Mouse (Mus musculus): Measurements from ENCODE around the gene Commd7.

Commd7 gene

DNA sequence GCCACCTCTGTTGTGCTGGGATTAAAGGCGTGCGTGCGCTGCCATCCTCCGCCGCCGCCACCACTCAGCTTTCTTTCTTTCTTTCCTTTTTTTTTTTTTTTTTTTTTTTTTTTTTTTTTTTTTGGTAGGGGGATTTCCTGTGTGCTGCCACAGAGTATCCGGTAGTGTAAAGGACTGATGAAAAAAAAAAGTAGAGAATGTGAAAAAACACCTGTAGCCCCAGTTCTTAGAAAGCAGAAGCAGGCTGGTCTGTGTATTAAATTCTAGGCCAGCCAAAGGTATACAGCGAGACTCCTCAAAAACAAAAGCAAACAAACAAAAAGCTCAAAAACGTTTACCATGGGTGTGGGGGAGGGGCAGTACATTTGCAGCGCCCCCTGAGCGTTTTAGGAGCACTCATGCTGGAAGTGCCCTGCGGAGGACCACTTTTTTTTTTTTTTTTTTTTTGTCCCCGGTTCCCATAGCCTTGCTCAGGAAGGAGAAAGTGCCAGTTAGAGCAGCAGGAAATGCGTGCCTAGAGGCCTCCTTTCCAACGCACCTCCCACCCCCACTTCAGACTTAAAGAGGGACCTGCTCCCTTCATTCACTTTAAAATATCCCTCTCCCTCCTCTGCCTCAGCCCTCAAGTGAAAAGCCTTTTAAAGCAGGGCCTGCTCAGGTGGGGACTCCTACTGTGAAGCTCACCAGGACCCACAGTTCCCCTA, 6.5 kb upstream of the Commd7 start:
- no peak for TF ChIP-seq GATA4 (IDR thresholded peaks at IDR 0.05; ENCODE audit: insufficient replicate concordance, low read length)

- no peak for TF ChIP-seq GATA4 (IDR thresholded peaks at IDR 0.05; ENCODE audit: insufficient replicate concordance, low read length)
Measured at GRCm38 (mm10) chr2:153633259-153633658, 678 bp upstream of the Commd7 start.

- TF ChIP-seq GATA4 (IDR thresholded peaks at IDR 0.05; ENCODE audit: insufficient replicate concordance, low read length), result no peak
Measured at GRCm38 (mm10) chr2:153632871-153633226, 268 bp upstream of the Commd7 start.

- no peak for TF ChIP-seq GATA4 (IDR thresholded peaks at IDR 0.05; ENCODE audit: insufficient replicate concordance, low read length)
Measured at GRCm38 (mm10) chr2:153630950-153631349, 1.6 kb downstream of the Commd7 start.

DNA sequence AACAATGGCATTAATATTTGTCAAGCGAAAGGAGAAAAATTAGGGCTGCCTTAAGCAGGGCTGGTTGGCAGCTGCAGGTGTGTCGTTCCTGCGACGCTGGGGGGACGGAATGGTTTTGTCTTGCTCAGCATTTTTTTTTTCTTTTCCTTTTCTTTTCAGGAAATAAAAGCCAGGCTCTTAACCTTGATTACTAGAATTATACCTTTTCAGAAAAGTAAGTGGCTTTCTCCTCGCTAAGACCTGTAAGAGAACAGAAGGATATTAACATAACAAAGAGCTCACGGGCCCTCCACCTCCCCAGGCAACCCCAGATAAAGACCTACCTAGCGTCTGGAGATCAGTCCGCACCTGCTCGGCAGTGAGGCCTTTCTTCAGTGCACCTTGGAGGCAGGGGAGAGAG, 10.1 kb downstream of the Commd7 start:
- no peak for TF ChIP-seq GATA4 (IDR thresholded peaks at IDR 0.05; ENCODE audit: insufficient replicate concordance, low read length)

DNA sequence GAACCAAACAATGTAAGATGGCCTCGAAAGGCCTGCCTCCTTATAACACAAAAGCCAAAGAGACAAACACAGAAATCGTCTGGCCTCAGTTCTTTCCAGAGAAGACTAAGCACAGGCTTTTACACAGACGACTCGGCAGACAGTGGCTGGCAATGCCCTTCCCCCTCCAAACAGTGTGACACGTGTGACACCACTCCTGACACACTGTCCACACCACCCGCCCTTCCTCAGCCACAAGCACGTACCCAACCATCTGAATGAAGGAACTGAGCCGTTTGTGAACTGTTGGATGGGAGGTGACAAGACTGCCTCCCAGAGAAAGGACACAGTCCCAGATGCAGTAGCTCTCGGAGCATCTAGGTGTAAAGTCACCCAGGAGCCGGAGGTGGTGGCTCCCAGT, 13.7 kb downstream of the Commd7 start:
- no peak for TF ChIP-seq GATA4 (IDR thresholded peaks at IDR 0.05; ENCODE audit: insufficient replicate concordance, low read length)

GRCm38 (mm10) chr2:153618439-153618838, 14.1 kb downstream of the Commd7 start:
- no peak for TF ChIP-seq GATA4 (IDR thresholded peaks at IDR 0.05; ENCODE audit: insufficient replicate concordance, low read length)

- no peak for TF ChIP-seq GATA4 (IDR thresholded peaks at IDR 0.05; ENCODE audit: insufficient replicate concordance, low read length)
Measured at GRCm38 (mm10) chr2:153616893-153617292, 15.7 kb downstream of the Commd7 start.

GRCm38 (mm10) chr2:153612594-153613281, 19.8 kb downstream of the Commd7 start:
- TF ChIP-seq GATA4 (IDR thresholded peaks at IDR 0.05; ENCODE audit: insufficient replicate concordance, low read length), result no peak

- TF ChIP-seq GATA4 (IDR thresholded peaks at IDR 0.05; ENCODE audit: insufficient replicate concordance, low read length), result no peak
Measured at GRCm38 (mm10) chr2:153611743-153612142, 20.8 kb downstream of the Commd7 start.

GRCm38 (mm10) chr2:153611241-153611630, 21.3 kb downstream of the Commd7 start:
- no peak for TF ChIP-seq GATA4 (IDR thresholded peaks at IDR 0.05; ENCODE audit: insufficient replicate concordance, low read length)

DNA sequence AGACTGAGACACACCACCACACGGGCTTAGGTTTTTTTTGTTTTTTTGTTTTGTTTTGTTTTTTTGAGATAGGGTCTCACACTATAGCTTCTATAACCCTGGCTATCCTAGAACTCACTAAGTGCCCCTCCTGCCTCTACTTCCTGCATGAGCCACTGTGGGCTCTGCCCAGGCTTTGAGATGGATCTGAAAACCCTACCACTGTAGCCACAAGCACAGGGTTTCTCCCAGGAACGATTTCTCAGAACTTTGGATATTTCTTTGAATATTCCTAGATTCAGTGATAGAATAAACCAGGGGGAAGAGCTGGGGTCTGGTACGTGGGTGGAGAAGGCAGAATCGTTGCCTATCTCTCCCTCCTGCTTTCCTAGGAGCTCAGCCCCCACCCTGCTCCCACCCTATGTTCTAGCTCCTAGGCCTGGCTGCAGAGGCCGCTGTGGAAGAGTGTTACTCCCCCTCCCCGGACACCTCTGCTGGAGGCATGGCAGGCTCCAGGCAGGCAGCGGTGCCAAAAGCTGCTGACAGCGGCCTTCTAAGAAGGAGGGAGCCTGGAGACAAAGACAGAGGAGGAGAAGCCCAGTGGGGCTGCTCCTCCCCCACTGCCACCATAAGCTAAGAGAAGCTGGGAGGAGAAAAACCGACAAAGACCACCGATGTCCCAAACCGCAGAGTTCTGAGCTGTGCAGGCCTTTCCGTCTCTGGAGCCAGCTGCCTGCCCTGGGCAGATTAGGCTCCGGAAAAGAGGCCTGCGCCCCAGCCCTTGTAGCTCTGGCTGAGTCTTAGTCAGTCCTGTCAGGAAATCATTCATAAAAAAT, 21.9 kb downstream of the Commd7 start:
- TF ChIP-seq GATA4 (IDR thresholded peaks at IDR 0.05; ENCODE audit: insufficient replicate concordance, low read length), result no peak

DNA sequence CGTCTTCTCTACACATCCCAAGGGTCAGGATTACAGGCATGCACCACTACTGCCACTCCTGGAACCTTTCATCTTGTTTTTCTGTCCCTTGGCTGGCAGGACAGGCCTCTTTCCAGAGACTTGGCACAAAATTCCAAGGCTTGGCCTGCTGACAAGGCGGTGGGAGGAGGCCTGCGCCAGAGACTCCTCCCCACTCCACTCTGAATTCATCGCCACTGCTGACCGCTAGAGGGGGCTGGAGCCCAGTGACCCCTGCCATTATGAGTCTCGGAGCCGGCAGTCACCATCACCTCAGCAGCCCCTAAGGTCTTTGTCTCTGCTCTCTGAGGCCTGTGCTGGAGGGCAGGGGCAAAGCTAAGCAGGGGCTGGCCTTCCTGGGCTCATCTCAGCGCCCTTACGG, 23.0 kb downstream of the Commd7 start:
- TF ChIP-seq GATA4 (IDR thresholded peaks at IDR 0.05; ENCODE audit: insufficient replicate concordance, low read length), result no peak

DNA sequence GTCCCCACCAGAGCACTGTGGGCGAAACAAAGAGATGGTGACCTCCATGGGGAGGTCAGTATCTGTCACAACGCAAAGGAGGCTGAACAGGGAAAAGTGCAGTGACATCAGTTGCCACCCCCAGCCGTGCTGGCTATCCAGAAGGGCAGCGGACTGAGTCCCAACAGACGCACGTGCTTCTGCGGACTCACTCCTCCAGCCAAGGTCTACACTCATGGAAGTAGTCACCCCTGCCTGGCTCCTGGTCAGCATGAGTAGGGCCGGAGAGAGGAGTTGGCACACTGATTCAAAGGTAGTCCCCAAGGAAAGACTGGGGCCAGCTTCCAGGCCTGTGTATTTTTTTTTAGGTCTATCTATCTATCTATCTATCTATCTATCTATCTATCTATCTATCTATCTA, 23.5 kb downstream of the Commd7 start:
- TF ChIP-seq GATA4 (IDR thresholded peaks at IDR 0.05; ENCODE audit: insufficient replicate concordance, low read length), result no peak

GRCm38 (mm10) chr2:153607870-153608515, 24.6 kb downstream of the Commd7 start:
- no peak for TF ChIP-seq GATA4 (IDR thresholded peaks at IDR 0.05; ENCODE audit: insufficient replicate concordance, low read length)

All from liver, adult (tissue).